Mouse (Mus musculus) ovary, postnatal 36 days (tissue): Measurements from ENCODE around the gene Taf12.

Experiments used
- DNase-seq: peaks from one replicate; pipeline ENCODE4 v3.0.0; 2022; ENCODE audit warnings: low spot score, mixed read lengths

Taf12 gene

GRCm38 (mm10) chr4:132274156-132274862 lies at the start of gene Taf12:
Gene Taf12, plus strand, starts transcription at chr4:132274375.
- DNase-seq = peak; percentile 92

DNA sequence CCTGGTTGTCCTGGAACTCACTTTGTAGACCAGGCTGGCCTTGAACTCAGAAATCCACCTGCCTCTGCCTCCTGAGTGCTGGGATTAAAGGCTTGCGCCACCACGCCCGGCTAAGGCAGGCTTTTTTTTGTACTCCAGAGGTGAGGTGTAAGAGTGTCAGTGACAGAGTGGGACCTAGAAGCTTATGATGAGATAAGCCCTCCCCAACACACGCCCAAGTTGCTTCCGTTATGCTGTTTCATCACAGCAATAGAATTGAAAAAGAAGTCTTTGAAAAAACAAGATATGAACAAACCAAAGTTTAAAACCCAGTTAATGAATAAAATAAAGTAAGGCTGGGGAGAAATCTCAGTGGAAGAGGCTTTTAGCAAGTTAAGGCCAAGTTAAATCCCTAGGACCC lies 43.8 kb upstream of the Taf12 start:
- no peak for DNase-seq

DNA sequence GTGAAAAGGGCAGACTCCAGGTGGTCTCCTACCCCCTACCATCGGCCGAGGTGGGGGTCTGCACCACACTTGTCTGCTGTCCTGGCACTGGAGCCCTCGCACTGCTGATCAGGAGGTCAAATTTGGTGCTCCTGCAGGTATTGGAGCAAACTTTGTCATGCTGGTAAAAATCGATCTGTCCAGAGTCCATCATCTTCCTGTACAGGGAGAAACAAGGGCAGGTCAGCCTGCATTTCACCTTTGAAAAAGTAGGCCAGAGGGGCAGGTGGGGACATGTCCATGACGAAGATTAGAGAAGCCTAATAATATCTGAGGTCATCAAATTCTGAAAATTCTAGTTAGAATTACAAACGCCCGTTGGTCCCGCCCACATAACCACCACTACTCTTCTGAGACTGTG lies 39.5 kb upstream of the Taf12 start:
- no peak for DNase-seq

DNA sequence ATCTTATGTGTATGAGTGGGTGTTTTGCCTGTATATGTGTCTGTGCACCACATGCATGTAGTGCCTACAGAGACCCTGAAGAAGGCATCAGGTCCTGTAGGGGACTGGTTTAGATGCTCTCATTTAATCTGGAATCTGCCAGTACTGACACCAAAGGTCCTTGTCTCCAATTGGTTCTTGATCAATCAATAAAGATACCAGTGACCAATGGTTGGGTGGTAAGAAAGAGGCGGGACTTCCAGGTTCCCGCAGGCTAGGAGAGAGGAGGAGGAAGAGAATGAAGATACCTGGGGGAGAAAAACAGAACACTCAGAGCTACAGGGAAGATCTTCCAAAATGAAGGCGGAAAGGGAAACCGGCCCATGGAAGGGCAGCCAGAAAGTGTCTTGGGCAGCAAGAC lies 35.8 kb upstream of the Taf12 start:
- DNase-seq = no peak

DNA sequence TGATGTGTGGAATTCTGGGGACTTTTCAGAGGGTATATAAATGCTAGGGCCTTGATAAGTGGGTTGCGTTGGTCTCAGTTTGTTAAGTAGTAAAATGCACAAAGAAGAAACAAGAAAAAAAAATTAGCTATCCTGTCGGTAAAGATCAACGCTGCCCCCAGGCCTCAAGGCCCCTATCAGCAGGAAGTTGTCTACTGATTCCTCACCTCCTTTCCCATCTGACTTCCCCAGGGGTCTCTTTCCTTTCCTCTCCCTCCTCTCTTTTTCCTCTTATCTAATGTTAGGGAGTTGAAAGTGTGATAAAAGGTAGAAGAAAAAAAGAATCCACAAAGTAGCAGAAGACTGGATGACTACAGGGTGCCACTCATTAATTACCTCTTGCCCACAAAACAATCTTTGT lies 33.8 kb upstream of the Taf12 start:
- DNase-seq = no peak

DNA sequence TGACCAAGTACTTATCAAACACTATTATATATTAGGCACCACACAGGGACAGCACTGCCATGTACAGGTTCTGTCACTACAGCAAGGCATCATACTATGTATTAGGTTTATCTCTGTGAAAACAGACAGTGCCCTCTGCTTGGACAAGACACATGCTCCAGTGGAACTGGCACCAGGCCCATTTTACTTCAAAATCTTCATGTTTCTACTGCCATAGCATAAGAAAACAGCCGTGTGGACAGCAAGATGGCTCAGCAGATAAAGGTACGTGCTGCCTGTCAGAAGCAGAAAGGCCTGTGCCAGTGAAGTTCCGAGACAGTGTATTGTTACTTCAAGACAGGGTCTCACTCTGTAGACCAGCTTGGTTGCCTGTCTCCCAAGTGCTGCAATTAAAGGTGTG lies 33.0 kb upstream of the Taf12 start:
- DNase-seq = no peak

- no peak for DNase-seq
Observed at GRCm38 (mm10) chr4:132245643-132246042, 28.5 kb upstream of the Taf12 start.

DNA sequence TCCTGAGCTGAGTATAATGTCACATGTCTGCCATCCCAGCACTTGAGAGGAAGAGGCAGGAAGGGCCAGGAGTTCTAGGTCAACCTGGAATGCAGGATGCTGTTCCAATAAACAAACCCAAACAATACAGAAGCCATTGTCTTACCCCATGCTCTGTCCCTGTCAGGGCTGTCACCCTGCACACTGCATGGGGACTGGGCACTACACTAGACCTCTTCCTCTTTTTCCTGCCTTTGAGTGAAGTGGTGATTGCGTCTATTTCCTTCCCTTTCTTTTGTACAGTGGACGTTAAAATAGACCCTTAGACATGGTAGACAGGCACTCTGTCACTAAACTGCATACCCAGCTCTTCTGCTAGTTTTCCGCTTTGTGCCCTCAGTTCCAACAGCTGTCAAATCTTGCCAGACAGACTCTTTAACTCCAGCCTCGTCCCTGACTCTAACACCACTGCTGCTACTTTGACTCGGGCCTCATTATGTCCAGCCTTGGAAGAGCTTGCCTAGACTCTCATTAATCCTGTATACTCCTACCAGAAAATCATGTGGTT lies 26.7 kb upstream of the Taf12 start:
- no peak for DNase-seq

GRCm38 (mm10) chr4:132251596-132251995 lies 22.6 kb upstream of the Taf12 start:
- no peak for DNase-seq

GRCm38 (mm10) chr4:132253128-132253527 lies 21.0 kb upstream of the Taf12 start:
- DNase-seq = no peak

- no peak for DNase-seq
Observed at GRCm38 (mm10) chr4:132253622-132254021, 20.6 kb upstream of the Taf12 start.

- no peak for DNase-seq
Observed at GRCm38 (mm10) chr4:132254986-132255385, 19.2 kb upstream of the Taf12 start.

GRCm38 (mm10) chr4:132256384-132256783 lies 17.8 kb upstream of the Taf12 start:
- DNase-seq = no peak

DNA sequence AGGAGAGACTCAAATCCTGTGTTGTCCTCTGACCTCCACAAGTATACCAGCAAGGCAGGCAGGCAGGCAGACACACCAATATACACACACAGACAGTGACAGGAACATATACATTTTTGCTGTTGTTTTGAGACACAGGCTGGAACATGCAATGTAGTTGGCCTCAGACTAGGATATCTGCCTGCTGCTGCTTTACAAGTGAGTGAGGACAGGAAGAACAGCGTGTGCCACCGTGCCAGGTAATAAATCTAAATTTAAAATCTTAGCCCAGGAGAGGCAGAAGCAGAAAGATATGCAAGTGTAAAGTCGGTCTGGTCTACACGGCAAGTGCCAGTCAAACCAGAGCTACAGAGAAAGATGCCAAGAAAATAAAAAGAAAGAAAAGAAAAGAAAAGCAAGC lies 14.9 kb upstream of the Taf12 start:
- DNase-seq = no peak

DNA sequence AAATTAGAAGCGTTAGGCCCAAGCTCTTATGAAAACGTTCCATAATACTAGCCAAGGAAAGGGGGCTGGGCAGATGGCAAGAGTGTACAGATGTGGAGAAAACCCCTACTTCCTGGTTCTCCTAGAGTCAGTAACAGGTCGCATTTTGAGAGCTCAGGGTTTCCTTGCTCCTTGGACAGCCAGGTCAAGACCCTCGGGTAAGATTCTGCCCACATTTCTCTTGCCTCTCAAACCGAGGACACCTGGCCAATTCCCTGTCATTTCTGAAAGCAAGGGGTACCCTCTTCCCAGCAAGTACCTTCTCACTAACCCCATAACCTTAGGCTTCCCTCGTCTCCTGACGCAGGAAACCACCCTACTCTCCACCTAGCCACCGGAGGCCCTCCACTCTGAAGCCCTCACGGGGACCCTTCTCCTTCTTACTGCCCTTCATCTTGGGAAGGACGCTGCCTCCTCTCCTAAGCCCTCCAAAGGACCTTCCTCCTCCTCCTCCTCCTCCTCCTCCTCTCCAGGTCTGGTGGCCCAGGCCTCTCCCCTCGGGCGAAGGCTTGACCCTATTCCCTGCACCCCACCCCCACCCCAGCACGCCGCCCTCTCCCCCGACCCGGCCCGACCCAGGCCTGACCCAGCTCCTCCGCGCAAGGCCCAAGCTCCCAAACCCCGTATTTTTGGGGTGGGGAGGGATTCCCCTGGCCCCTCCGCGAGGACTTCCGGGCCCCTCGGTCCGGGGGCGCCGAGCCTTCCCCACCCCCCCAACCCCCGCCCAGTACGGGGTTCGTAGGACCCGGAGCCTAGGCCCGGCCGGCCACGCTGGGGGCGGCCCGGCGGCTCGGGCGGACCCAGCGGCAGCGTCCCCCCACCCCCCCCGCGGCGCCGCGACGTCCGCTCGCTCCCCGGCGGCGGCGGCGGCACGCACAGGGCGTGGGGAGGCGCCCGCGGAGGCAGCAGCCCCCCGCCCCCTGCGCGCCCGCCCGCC lies 13.5 kb upstream of the Taf12 start:
- DNase-seq = peak; percentile 67

- DNase-seq = peak; percentile 81
Observed at GRCm38 (mm10) chr4:132261514-132262357, 12.4 kb upstream of the Taf12 start, which contains the start of gene Gmeb1. Gene Gmeb1, minus strand, starts transcription at chr4:132261602.

DNA sequence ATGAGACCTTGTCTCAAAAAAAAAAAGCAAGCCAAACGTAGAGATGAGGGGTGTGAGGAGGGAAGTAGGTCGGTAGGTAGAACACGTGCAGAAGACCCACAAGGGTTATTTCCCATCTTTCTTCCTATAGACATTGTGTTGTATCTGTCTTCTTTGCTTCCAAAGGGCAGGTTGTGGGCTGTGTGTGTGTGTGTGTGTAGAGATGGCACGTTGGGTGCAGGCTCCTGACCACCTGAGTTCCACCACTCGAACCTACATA lies 11.9 kb upstream of the Taf12 start:
- DNase-seq = no peak

DNA sequence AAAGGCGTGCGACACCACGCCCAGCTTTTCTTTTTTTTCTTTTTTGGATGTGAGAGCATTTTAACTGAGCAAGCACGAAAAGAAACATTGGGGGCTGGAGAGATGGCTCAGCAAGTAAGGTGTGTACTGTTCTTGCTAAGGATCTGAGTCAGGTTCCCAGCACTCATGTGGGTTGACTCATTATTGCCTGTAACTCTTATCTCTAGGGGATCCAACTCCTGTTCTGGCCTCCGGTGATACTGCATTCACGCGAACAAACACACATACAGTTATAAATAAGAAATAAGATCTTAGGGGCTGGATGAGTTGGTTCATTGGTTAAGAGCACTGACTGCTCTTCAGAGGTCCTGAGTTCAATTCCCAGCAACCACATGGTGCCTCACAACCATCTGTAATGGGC lies 10.9 kb upstream of the Taf12 start:
- no peak for DNase-seq

GRCm38 (mm10) chr4:132266835-132267349 lies 7.3 kb upstream of the Taf12 start:
- no peak for DNase-seq

DNA sequence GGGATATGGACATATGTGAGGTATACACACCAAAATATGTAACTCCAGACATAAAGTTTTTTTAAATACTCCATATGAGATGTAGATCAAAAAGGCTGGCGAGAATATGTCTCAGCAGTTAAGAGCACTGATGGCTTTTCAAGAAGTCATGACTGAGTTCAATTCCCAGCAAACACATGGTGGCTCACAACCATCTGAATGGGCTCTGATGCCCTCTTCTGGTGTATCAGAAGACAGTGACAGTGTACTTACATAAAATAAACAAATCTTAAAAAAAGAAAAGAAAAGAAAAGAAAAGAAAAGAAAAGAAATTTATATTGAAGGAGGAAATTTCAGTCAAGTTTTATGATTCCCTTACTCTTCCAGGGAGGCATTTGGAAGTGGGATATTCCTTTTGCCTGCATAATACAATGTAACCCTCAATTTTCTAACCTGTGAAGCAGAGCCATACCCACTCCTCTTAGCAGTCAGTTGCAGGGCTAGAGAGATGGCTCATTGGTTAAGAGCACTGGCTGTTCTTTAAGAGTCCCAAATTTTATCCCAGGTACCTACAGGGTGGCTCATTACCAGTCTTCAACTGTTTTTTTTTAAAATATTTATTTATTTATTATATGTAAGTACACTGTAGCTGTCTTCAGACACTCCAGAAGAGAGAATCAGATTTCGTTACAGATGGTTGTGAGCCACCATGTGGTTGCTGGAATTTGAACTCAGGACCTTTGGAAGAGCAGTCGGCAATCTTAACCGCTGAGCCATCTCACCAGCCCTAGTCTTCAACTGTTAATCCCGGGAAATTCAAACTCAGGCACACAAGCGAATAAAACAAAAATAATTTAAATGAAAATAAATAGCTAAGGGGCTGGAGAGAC lies 5.1 kb upstream of the Taf12 start:
- DNase-seq = no peak
